Mouse (Mus musculus): ENCODE data around the gene Parp9. TPM values are rescaled to one million over a fixed set of nuclear protein-coding genes. Genes with fewer than 3 reads are reported as not detected.

The Parp9 gene
- 10 to 100 TPM; 84.8 to 85.1 TPM for polyA plus RNA-seq (2017; shearing (Covaris generic))

DNA sequence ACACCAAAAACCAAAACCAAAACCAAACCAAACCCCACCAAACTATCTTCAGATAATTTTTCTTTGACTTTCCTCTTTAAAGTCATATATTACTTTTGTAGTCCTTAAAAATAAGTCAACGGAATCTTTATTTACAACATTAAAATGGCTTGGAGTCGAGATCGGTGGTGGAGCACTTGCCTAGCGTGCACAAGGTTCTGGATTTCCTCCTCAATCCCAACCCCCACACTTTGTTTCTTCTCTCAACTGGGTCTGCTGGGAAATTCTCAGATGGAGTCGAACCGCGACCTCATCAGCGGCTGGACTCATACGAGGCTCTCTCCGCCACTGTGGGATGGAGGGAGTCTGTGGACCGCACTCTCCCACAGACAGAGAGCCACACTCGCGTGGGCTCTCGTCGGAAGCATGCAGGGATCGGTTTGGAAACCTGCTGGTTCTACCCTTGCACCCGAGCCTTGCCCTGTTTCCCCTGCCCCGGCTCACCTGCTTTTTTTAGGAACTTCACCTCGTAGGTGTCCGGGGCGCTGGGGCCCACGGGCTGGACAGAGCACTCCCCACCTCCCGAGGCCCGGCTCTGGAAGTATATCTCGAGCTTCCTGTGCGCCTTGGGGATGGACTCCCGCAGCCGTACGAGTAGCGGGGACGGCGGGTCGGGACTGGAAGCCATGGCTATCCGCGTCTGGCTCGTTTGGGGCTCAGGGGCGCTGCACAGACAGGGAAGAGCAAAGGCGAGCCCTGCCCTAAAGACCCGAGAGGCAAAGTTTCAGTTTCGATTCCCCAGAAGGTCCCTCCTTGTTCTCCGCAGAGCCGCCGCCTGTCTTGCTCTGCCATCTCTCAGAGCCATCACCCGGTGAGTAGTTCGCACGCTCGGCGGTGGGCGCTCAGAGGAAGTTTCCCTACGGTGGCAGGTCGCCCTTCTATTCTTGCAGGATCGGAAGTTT is at the start of gene Parp9, which contains the start of gene Dtx3l:
Parp9 (plus strand) TSS at position 260 of the 941 bp plus-strand sequence.
Dtx3l (minus strand) TSS at position 941 of the 941 bp plus-strand sequence.

DNA sequence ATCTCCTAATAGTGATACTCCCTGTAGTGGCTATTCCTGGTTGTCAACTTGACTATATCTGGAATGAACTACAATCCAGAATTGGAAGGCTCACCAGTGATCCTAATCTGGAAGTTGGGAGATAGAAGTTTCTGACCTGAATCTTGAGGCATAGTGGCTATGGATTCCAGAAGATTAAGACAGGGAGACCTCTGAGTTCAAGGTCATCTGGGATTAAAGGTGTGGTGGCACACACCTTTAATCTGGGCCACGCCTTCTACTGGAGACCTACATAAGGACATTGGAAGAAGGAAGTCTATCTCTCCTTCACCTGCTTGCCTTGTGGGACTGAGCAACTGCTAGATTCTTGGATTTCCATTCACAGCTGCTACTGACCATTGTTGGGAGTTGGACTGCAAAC is 40.2 kb downstream of the Parp9 start, which contains the start of gene Kpna1:
Kpna1 (plus strand) TSS at position 301 of the 400 bp plus-strand sequence.

Other genes with a start within 250 kb of the Parp9 start
- gene Dirc2, start 169.1 kb upstream of the Parp9 start, polyA plus RNA-seq (2017; shearing (Covaris generic)): 10 to 100 TPM; 25.3 to 26.9 TPM
- 10 to 100 TPM; 23.8 to 30.4 TPM for gene Hspbap1, start 168.1 kb upstream of the Parp9 start, polyA plus RNA-seq (2017; shearing (Covaris generic))
- 10 to 100 TPM; 58.4 to 84.9 TPM for gene Parp14, start 66.9 kb upstream of the Parp9 start, polyA plus RNA-seq (2017; shearing (Covaris generic))
- 10 to 100 TPM; 46.9 to 61.1 TPM for gene Dtx3l, start 681 bp downstream of the Parp9 start, polyA plus RNA-seq (2017; shearing (Covaris generic))
- gene Kpna1, start 40.3 kb downstream of the Parp9 start, polyA plus RNA-seq (2017; shearing (Covaris generic)): 10 to 100 TPM; 58.2 to 72.5 TPM
- gene Wdr5b, start 102.7 kb downstream of the Parp9 start, polyA plus RNA-seq (2017; shearing (Covaris generic)): 1 to 10 TPM; 6.3 to 7.4 TPM
- gene Fam162a, start 133.1 kb downstream of the Parp9 start, polyA plus RNA-seq (2017; shearing (Covaris generic)): 100 to 1,000 TPM; 109 to 113 TPM
- 10 to 100 TPM; 30.5 to 40.8 TPM for gene Ccdc58, start 133.2 kb downstream of the Parp9 start, polyA plus RNA-seq (2017; shearing (Covaris generic))
- gene Csta1, start 192.8 kb downstream of the Parp9 start, polyA plus RNA-seq (2017; shearing (Covaris generic)): under 1 TPM in 1 of 2 experiments, not detected in 1; 0.94 TPM
- not detected for gene Stfa2l1, start 218.3 kb downstream of the Parp9 start, polyA plus RNA-seq (2017; shearing (Covaris generic))
- not detected for gene Gm5483, start 245.7 kb downstream of the Parp9 start, polyA plus RNA-seq (2017; shearing (Covaris generic))